Mouse (Mus musculus) hindbrain, embryonic 14.5 days (tissue): ENCODE data around the gene Knstrn. TPM values are rescaled to one million over a fixed set of nuclear protein-coding genes. Genes with fewer than 3 reads are reported as not detected.

Experiments used
- ATAC-seq: fragments of 200-750 bp; cut with Nextera tagmentation; 2 replicates; pipeline ENCODE4 v1.8.0; 2017; ENCODE audit warnings: moderate number of reproducible peaks, mild to moderate bottlenecking, moderate TSS enrichment, moderate library complexity; ENCODE audit not compliant: low FRiP score
- DNase-seq: peaks from one replicate; pipeline ENCODE4 v3.0.0-alpha.2; 2015; ENCODE audit warnings: low spot score
- H3K27ac ChIP-seq: fragments of 300-500 bp; sonication (generic); 2 replicates; pipeline ENCODE4 v1.5.1; 2014; ENCODE audit warnings: mild to moderate bottlenecking, moderate library complexity
- H3K27me3 ChIP-seq: fragments of 300-500 bp; sonication (generic); 2 replicates; pipeline ENCODE4 v1.6.1; 2014; ENCODE audit warnings: mild to moderate bottlenecking, low read length, mixed read lengths; ENCODE audit not compliant: control insufficient read depth, insufficient read depth
- H3K36me3 ChIP-seq: fragments of 300-500 bp; sonication (generic); replicated peaks from 2 replicates; pipeline ENCODE4 v1.6.1; 2014; ENCODE audit not compliant: control insufficient read depth, insufficient read depth
- H3K4me1 ChIP-seq: fragments of 300-500 bp; sonication (generic); replicated peaks from 2 replicates; pipeline ENCODE4 v1.6.1; 2014; ENCODE audit warnings: antibody characterized with exemption, low read length, mixed read lengths; ENCODE audit not compliant: control insufficient read depth, insufficient read depth
- H3K4me2 ChIP-seq: fragments of 300-500 bp; sonication (generic); replicated peaks from 2 replicates; pipeline ENCODE4 v1.6.1; 2014; ENCODE audit warnings: mild to moderate bottlenecking, moderate library complexity
- H3K4me3 ChIP-seq: fragments of 300-500 bp; sonication (generic); replicated peaks from 2 replicates; pipeline ENCODE4 v1.5.1; 2014; ENCODE audit warnings: mild to moderate bottlenecking, low read length
- H3K9ac ChIP-seq: fragments of 300-500 bp; sonication (generic); 2 replicates; pipeline ENCODE4 v1.6.1; 2014
- H3K9me3 ChIP-seq: fragments of 300-500 bp; sonication (generic); 2 replicates; pipeline ENCODE4 v1.6.1; 2016; ENCODE audit warnings: low read length; ENCODE audit not compliant: control insufficient read depth
- WGBS: fragments of 180-500 bp; shearing (Covaris S2); extraction: QIAGEN DNeasy Blood & Tissue Kit; methylation state at CpG from one replicate; pipeline ENCODE4 v1.1.7; 2014; 5-methylcytosine and 5-hydroxymethylcytosine counted together
- polyA plus RNA-seq: library from polyadenylated mRNA; unstranded; fragments of >200 nt; fragmentation: Nextera tagmentation; extraction: Ambion mirVana; gene quantifications from 2 replicates; pipeline ENCODE4 v1.2.1, GENCODE M21; 2014

The Knstrn gene
- polyA plus RNA-seq, 1 experiment from 2014 or later: 16.1 TPM

GRCm38 (mm10) chr2:118805756-118806155 is 8.0 kb upstream of the Knstrn start:
- Histone ChIP-seq H3K9me3 (no peaks in the 10 kb centered on the region), H3K4me3 (no peak overlapping the region), H3K27me3 (no peaks in the 10 kb centered on the region), H3K4me1 (no peaks in the 10 kb centered on the region), H3K27ac (no peak overlapping the region), H3K4me2 (no peak overlapping the region), H3K36me3 (no peaks in the 10 kb centered on the region), H3K9ac (no peak overlapping the region)
- DNase-seq (no peak), ATAC-seq (no peak)
- 54% methylated on average over 3 of the region's 3 CpGs for whole genome bisulfite sequencing

GRCm38 (mm10) chr2:118806860-118807259 is 6.9 kb upstream of the Knstrn start:
- Histone ChIP-seq H3K9ac (no peak overlapping the region), H3K9me3 (no peaks in the 10 kb centered on the region), H3K36me3 (no peaks in the 10 kb centered on the region), H3K4me1 (no peaks in the 10 kb centered on the region), H3K4me2 (no peak overlapping the region), H3K4me3 (no peak overlapping the region), H3K27ac (no peak overlapping the region), H3K27me3 (no peaks in the 10 kb centered on the region)
- DNase-seq (no peak), ATAC-seq (no peak)
- WGBS: 79% methylated on average over 4 of the region's 4 CpGs

GRCm38 (mm10) chr2:118810861-118811260 is 2.9 kb upstream of the Knstrn start:
- DNase-seq (no peak), ATAC-seq (no peak)
- Histone ChIP-seq H3K36me3 (no peaks in the 10 kb centered on the region), H3K27me3 (no peaks in the 10 kb centered on the region), H3K9ac (no peak overlapping the region), H3K4me2 (no peak overlapping the region), H3K4me1 (peaks cover 4% of the 10 kb centered on the region; the same call in 1 of the 2 replicates), H3K27ac (no peak overlapping the region), H3K9me3 (no peaks in the 10 kb centered on the region), H3K4me3 (no peak overlapping the region)
- WGBS: 15% methylated on average over 2 of the region's 2 CpGs

- ATAC-seq: no peak
- Histone ChIP-seq H3K27ac (no peak overlapping the region), H3K27me3 (no peaks in the 10 kb centered on the region), H3K9ac (no peak overlapping the region), H3K4me1 (peaks cover 4% of the 10 kb centered on the region; the same call in 1 of the 2 replicates), H3K4me3 (no peak overlapping the region), H3K36me3 (no peaks in the 10 kb centered on the region), H3K9me3 (no peaks in the 10 kb centered on the region), H3K4me2 (no peak overlapping the region)
- WGBS: 60% methylated on average over 1 of the region's 1 CpGs
- no peak for DNase-seq
Observed at GRCm38 (mm10) chr2:118812724-118813123, 1.1 kb upstream of the Knstrn start.

- no peak overlapping the region for H3K9ac ChIP-seq
- no peaks in the 10 kb centered on the region for H3K9me3 ChIP-seq
- H3K4me2 ChIP-seq: no peak overlapping the region
- no peak for ATAC-seq
- H3K4me3 ChIP-seq: no peak overlapping the region
- no peaks in the 10 kb centered on the region for H3K27me3 ChIP-seq
- WGBS: 95% methylated on average over 5 of the region's 5 CpGs
- H3K27ac ChIP-seq: no peak overlapping the region
- no peaks in the 10 kb centered on the region for H3K36me3 ChIP-seq
- H3K4me1 ChIP-seq: no peaks in the 10 kb centered on the region
- no peak for DNase-seq
Observed at GRCm38 (mm10) chr2:118822800-118823199, 9.0 kb downstream of the Knstrn start.

GRCm38 (mm10) chr2:118824396-118824795 is 10.6 kb downstream of the Knstrn start:
- Histone ChIP-seq H3K4me2 (no peak overlapping the region), H3K27me3 (no peaks in the 10 kb centered on the region), H3K9me3 (no peaks in the 10 kb centered on the region), H3K36me3 (no peaks in the 10 kb centered on the region), H3K4me3 (no peak overlapping the region), H3K4me1 (no peaks in the 10 kb centered on the region), H3K27ac (no peak overlapping the region), H3K9ac (no peak overlapping the region)
- ATAC-seq (no peak), DNase-seq (no peak)
- 97% methylated on average over 4 of the region's 4 CpGs for WGBS

- Histone ChIP-seq H3K27ac (no peak overlapping the region), H3K4me2 (no peak overlapping the region), H3K36me3 (no peaks in the 10 kb centered on the region; the same call in 1 of the 2 replicates), H3K4me1 (no peaks in the 10 kb centered on the region), H3K9me3 (no peaks in the 10 kb centered on the region), H3K27me3 (no peaks in the 10 kb centered on the region), H3K9ac (no peak overlapping the region), H3K4me3 (no peak overlapping the region)
- no peak for ATAC-seq
- 97% methylated on average over 5 of the region's 5 CpGs for WGBS
- no peak for DNase-seq
Observed at GRCm38 (mm10) chr2:118829096-118829495, 15.3 kb downstream of the Knstrn start.

GRCm38 (mm10) chr2:118834061-118834460 is 20.3 kb downstream of the Knstrn start:
- WGBS: 97% methylated on average over 6 of the region's 6 CpGs
- no peak for DNase-seq
- H3K27ac ChIP-seq: no peak overlapping the region

GRCm38 (mm10) chr2:118835115-118835514 is 21.3 kb downstream of the Knstrn start:
- WGBS: 86% methylated on average over 6 of the region's 6 CpGs
- Histone ChIP-seq H3K4me2 (no peak overlapping the region), H3K4me1 (no peaks in the 10 kb centered on the region), H3K36me3 (no peaks in the 10 kb centered on the region; the same call in 1 of the 2 replicates), H3K9me3 (no peaks in the 10 kb centered on the region), H3K27me3 (no peaks in the 10 kb centered on the region), H3K4me3 (no peak overlapping the region), H3K9ac (no peak overlapping the region), H3K27ac (no peak overlapping the region)
- DNase-seq: no peak
- ATAC-seq: no peak

More at GRCm38 (mm10) chr2:118834061-118834460, 20.3 kb downstream of the Knstrn start:
- Histone ChIP-seq H3K9me3 (no peaks in the 10 kb centered on the region), H3K4me2 (no peak overlapping the region), H3K4me1 (no peaks in the 10 kb centered on the region), H3K36me3 (no peaks in the 10 kb centered on the region; the same call in 1 of the 2 replicates), H3K4me3 (no peak overlapping the region), H3K27me3 (no peaks in the 10 kb centered on the region), H3K9ac (no peak overlapping the region)
- ATAC-seq: no peak

GRCm38 (mm10) chr2:118838330-118838729 is 24.5 kb downstream of the Knstrn start:
- 59% methylated on average over 5 of the region's 5 CpGs for WGBS
- ATAC-seq (no peak), DNase-seq (no peak)
- H3K4me1 ChIP-seq: no peaks in the 10 kb centered on the region
- no peaks in the 10 kb centered on the region for H3K27me3 ChIP-seq
- no peak overlapping the region for H3K9ac ChIP-seq
- no peaks in the 10 kb centered on the region for H3K9me3 ChIP-seq
- H3K27ac ChIP-seq: no peak overlapping the region
- no peak overlapping the region for H3K4me3 ChIP-seq
- no peaks in the 10 kb centered on the region; the same call in 1 of the 2 replicates for H3K36me3 ChIP-seq
- no peak overlapping the region for H3K4me2 ChIP-seq
